Mouse (Mus musculus) midbrain, embryonic 14.5 days (tissue): Measurements from ENCODE around the gene Hnrnpa3. TPM values are rescaled to one million over a fixed set of nuclear protein-coding genes. Genes with fewer than 3 reads are reported as not detected.

ENCODE experiments used
- ATAC-seq: fragments of 200-750 bp; cut with Nextera tagmentation; 2 replicates; pipeline ENCODE4 v1.8.0; 2017; ENCODE audit warnings: moderate number of reproducible peaks, moderate library complexity; ENCODE audit not compliant: low FRiP score, low TSS enrichment
- DNase-seq: peaks from one replicate; pipeline ENCODE4 v3.0.0-alpha.2; 2015
- H3K27ac ChIP-seq: fragments of 300-500 bp; sonication (generic); replicated peaks from 2 replicates; pipeline ENCODE4 v1.5.1; 2014; ENCODE audit warnings: mild to moderate bottlenecking, low read depth, low read length, moderate library complexity
- H3K27me3 ChIP-seq: fragments of 300-500 bp; sonication (generic); 2 replicates; pipeline ENCODE4 v1.6.1; 2014; ENCODE audit warnings: low read length, control low read depth, mixed read lengths; ENCODE audit not compliant: control insufficient read depth, insufficient read depth
- H3K36me3 ChIP-seq: fragments of 300-500 bp; sonication (generic); 2 replicates; pipeline ENCODE4 v1.6.1; 2014; ENCODE audit warnings: low read length, control low read depth; ENCODE audit not compliant: control insufficient read depth, insufficient read depth
- H3K4me1 ChIP-seq: fragments of 300-500 bp; sonication (generic); 2 replicates; pipeline ENCODE4 v1.6.1; 2014; ENCODE audit warnings: mild to moderate bottlenecking, antibody characterized with exemption, low read length, control low read depth; ENCODE audit not compliant: control insufficient read depth, insufficient read depth
- H3K4me2 ChIP-seq: fragments of 300-500 bp; sonication (generic); 2 replicates; pipeline ENCODE4 v1.6.1; 2014; ENCODE audit warnings: mild to moderate bottlenecking, low read length, moderate library complexity
- H3K4me3 ChIP-seq: fragments of 300-500 bp; sonication (generic); replicated peaks from 2 replicates; pipeline ENCODE4 v1.5.1; 2014; ENCODE audit warnings: low read depth, low read length
- H3K9ac ChIP-seq: fragments of 300-500 bp; sonication (generic); replicated peaks from 2 replicates; pipeline ENCODE4 v1.6.1; 2014; ENCODE audit warnings: mild to moderate bottlenecking, low read length, moderate library complexity
- H3K9me3 ChIP-seq: fragments of 300-500 bp; sonication (generic); 2 replicates; pipeline ENCODE4 v1.6.1; 2016; ENCODE audit warnings: low read length, control low read depth, mixed read lengths; ENCODE audit not compliant: control insufficient read depth
- WGBS: fragments of 180-500 bp; shearing (Covaris S2); extraction: QIAGEN DNeasy Blood & Tissue Kit; methylation state at CpG from one replicate; pipeline ENCODE4 v1.1.7; 2014; 5-methylcytosine and 5-hydroxymethylcytosine counted together
- polyA plus RNA-seq: library from polyadenylated mRNA; unstranded; fragments of >200 nt; fragmentation: Nextera tagmentation; extraction: Ambion mirVana; gene quantifications from 2 replicates; pipeline ENCODE4 v1.2.1, GENCODE M21; 2014

Gene Hnrnpa3
- polyA plus RNA-seq, 1 experiment from 2014 or later: 176 TPM

GRCm38 (mm10) chr2:75618712-75619111 is 40.3 kb upstream of the Hnrnpa3 start:
- H3K27me3 ChIP-seq: no peaks in the 10 kb centered on the region
- 67% methylated on average over 6 of the region's 6 CpGs for WGBS
- no peak overlapping the region for H3K9ac ChIP-seq
- DNase-seq (no peak), ATAC-seq (no peak)
- H3K9me3 ChIP-seq: no peaks in the 10 kb centered on the region
- no peak overlapping the region for H3K4me3 ChIP-seq
- no peak overlapping the region for H3K27ac ChIP-seq
- H3K36me3 ChIP-seq: no peaks in the 10 kb centered on the region
- H3K4me2 ChIP-seq: no peak overlapping the region
- no peaks in the 10 kb centered on the region for H3K4me1 ChIP-seq

GRCm38 (mm10) chr2:75621873-75622654 is 37.0 kb upstream of the Hnrnpa3 start:
- Histone ChIP-seq H3K4me2 (no peak overlapping the region), H3K27ac (no peak overlapping the region), H3K36me3 (no peaks in the 10 kb centered on the region), H3K27me3 (no peaks in the 10 kb centered on the region), H3K9me3 (no peaks in the 10 kb centered on the region), H3K4me3 (no peak overlapping the region), H3K9ac (no peak overlapping the region), H3K4me1 (no peaks in the 10 kb centered on the region)
- DNase-seq (no peak), ATAC-seq (no peak)
- WGBS: 86% methylated on average over 14 of the region's 14 CpGs

GRCm38 (mm10) chr2:75625086-75625485 is 34.0 kb upstream of the Hnrnpa3 start:
- no peak overlapping the region for H3K4me2 ChIP-seq
- H3K27me3 ChIP-seq: no peaks in the 10 kb centered on the region
- H3K27ac ChIP-seq: no peak overlapping the region
- no peaks in the 10 kb centered on the region for H3K36me3 ChIP-seq
- H3K9me3 ChIP-seq: no peaks in the 10 kb centered on the region
- 81% methylated on average over 3 of the region's 3 CpGs for WGBS
- ATAC-seq: no peak
- no peak overlapping the region for H3K4me3 ChIP-seq
- no peak overlapping the region for H3K9ac ChIP-seq
- no peak for DNase-seq
- no peaks in the 10 kb centered on the region for H3K4me1 ChIP-seq

- Histone ChIP-seq H3K4me1 (no peaks in the 10 kb centered on the region), H3K27me3 (no peaks in the 10 kb centered on the region), H3K9me3 (no peaks in the 10 kb centered on the region), H3K4me2 (no peak overlapping the region), H3K4me3 (no peak overlapping the region), H3K9ac (no peak overlapping the region), H3K36me3 (no peaks in the 10 kb centered on the region), H3K27ac (no peak overlapping the region)
- ATAC-seq (no peak), DNase-seq (no peak)
- WGBS: 77% methylated on average over 6 of the region's 6 CpGs
Measured at GRCm38 (mm10) chr2:75626597-75627440, 32.2 kb upstream of the Hnrnpa3 start.

- no peak overlapping the region for H3K9ac ChIP-seq
- H3K36me3 ChIP-seq: no peaks in the 10 kb centered on the region
- DNase-seq (no peak), ATAC-seq (no peak)
- WGBS: 94% methylated on average over 8 of the region's 8 CpGs
- H3K9me3 ChIP-seq: no peaks in the 10 kb centered on the region
- H3K27ac ChIP-seq: no peak overlapping the region
- H3K4me1 ChIP-seq: no peaks in the 10 kb centered on the region
- no peak overlapping the region for H3K4me2 ChIP-seq
- no peak overlapping the region for H3K4me3 ChIP-seq
- H3K27me3 ChIP-seq: no peaks in the 10 kb centered on the region
Measured at GRCm38 (mm10) chr2:75628487-75628886, 30.6 kb upstream of the Hnrnpa3 start.

- H3K27me3 ChIP-seq: no peaks in the 10 kb centered on the region
- H3K4me3 ChIP-seq: no peak overlapping the region
- DNase-seq (no peak), ATAC-seq (no peak)
- H3K36me3 ChIP-seq: no peaks in the 10 kb centered on the region
- H3K9ac ChIP-seq: no peak overlapping the region
- H3K4me2 ChIP-seq: no peak overlapping the region
- no peaks in the 10 kb centered on the region for H3K4me1 ChIP-seq
- WGBS: 92% methylated on average over 6 of the region's 6 CpGs
- no peak overlapping the region for H3K27ac ChIP-seq
- H3K9me3 ChIP-seq: no peaks in the 10 kb centered on the region
Measured at GRCm38 (mm10) chr2:75631421-75631820, 27.6 kb upstream of the Hnrnpa3 start.

- Histone ChIP-seq H3K36me3 (no peaks in the 10 kb centered on the region), H3K9ac (no peak overlapping the region), H3K27me3 (no peaks in the 10 kb centered on the region), H3K4me2 (no peak overlapping the region), H3K4me1 (no peaks in the 10 kb centered on the region), H3K27ac (no peak overlapping the region), H3K9me3 (no peaks in the 10 kb centered on the region), H3K4me3 (no peak overlapping the region)
- 86% methylated on average over 6 of the region's 6 CpGs for WGBS
- DNase-seq (no peak), ATAC-seq (no peak)
Measured at GRCm38 (mm10) chr2:75632043-75632442, 27.0 kb upstream of the Hnrnpa3 start.

- H3K9ac ChIP-seq: no peak overlapping the region
- no peaks in the 10 kb centered on the region for H3K36me3 ChIP-seq
- no peak for DNase-seq
- WGBS: 94% methylated on average over 12 of the region's 12 CpGs
- H3K4me1 ChIP-seq: no peaks in the 10 kb centered on the region
- no peaks in the 10 kb centered on the region for H3K9me3 ChIP-seq
- ATAC-seq: no peak
- no peaks in the 10 kb centered on the region for H3K27me3 ChIP-seq
- no peak overlapping the region for H3K4me3 ChIP-seq
- H3K4me2 ChIP-seq: no peak overlapping the region
- H3K27ac ChIP-seq: no peak overlapping the region
Measured at GRCm38 (mm10) chr2:75632721-75633181, 26.3 kb upstream of the Hnrnpa3 start.
